Mouse (Mus musculus): ENCODE data around the gene Skp1a.

DNA sequence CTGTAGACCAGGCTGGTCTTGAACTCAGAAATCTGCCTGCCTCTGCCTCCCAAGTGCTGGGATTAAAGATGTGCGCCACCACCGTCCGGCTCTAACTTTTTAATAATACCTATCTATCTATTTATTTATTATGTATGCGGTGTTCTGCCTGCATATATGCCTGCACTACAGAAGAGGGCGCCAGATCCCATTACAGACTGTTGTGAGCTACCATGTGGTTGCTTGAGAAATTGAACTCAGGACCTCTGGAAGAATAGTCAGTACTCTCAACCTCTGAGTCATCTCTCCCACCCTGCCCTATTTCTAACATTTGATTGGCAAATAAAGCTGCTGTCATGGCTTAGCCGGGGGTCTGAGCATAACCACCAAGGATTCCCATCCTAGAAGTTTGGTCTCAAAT lies 8.9 kb upstream of the Skp1a start:
- TF ChIP-seq POLR2A (IDR thresholded peaks at IDR 0.05; ENCODE audit: borderline replicate concordance, insufficient read depth, low read length) (no peak), CTCF (IDR thresholded peaks at IDR 0.05; ENCODE audit: borderline replicate concordance, insufficient read depth, low read depth, low read length) (peak; percentile 28; the same call in 1 of the 2 replicates)

All from cerebellum, adult 2 months (tissue).